Mouse (Mus musculus) gastrocnemius, postnatal 36 days (tissue): ENCODE measurements around the gene Hmgb1. TPM values are rescaled to one million over a fixed set of nuclear protein-coding genes. Genes with fewer than 3 reads are reported as not detected.
A peak's percentile ranks its signal among the peaks of the same experiment; 100 is the strongest.

Experiments used
- DNase-seq, 2 experiments: peaks; one replicate each; pipeline ENCODE4 v3.0.0; 2022
- intact Hi-C: fragments of 180-260 bp; cut with DNase I; formaldehyde crosslinking; loops from one replicate; pipeline ENCODE4 v1.15.1; 2025
- total RNA-seq, 2 experiments: library from RNA; stranded (reverse); gene quantifications; 2 replicates each; pipeline ENCODE4 v1.2.3; 2021

Gene Hmgb1
- total RNA-seq, 2 experiments from 2014 or later, result 86.3 to 104 TPM

GRCm38 (mm10) chr5:149037729-149038128, 146.6 kb downstream of the Hmgb1 start:
- intact Hi-C loops, result loop anchor here (5.0 kb wide), 1 partner anchor 110 kb away; the partner anchor contains the start of gene Katnal1

GRCm38 (mm10) chr5:149036920-149037319, 147.4 kb downstream of the Hmgb1 start:
- DNase-seq, result no peak
- intact Hi-C loops, result loop anchor here (5.0 kb wide), 1 partner anchor 110 kb away; the partner anchor contains the start of gene Katnal1

More at GRCm38 (mm10) chr5:149037729-149038128, 146.6 kb downstream of the Hmgb1 start:
- peak; percentile 62 to 69 for DNase-seq

GRCm38 (mm10) chr5:149032438-149032837, 151.9 kb downstream of the Hmgb1 start:
- no peak for DNase-seq
- intact Hi-C loops, result no loop called here

- intact Hi-C loops, result no loop called here
- DNase-seq, result peak; percentile 62 to 68
Measured at GRCm38 (mm10) chr5:149031199-149031750, 153.0 kb downstream of the Hmgb1 start.

GRCm38 (mm10) chr5:149030103-149030502, 154.2 kb downstream of the Hmgb1 start:
- DNase-seq, result peak in 1 of 2 experiments; percentile 8
- intact Hi-C loops, result no loop called here

GRCm38 (mm10) chr5:149028394-149028793, 155.9 kb downstream of the Hmgb1 start:
- no peak for DNase-seq
- intact Hi-C loops, result no loop called here

- intact Hi-C loops, result no loop called here
- no peak for DNase-seq
Measured at GRCm38 (mm10) chr5:149027389-149027788, 156.9 kb downstream of the Hmgb1 start.

- intact Hi-C loops, result no loop called here
Measured at GRCm38 (mm10) chr5:149021120-149021519, 163.2 kb downstream of the Hmgb1 start.

GRCm38 (mm10) chr5:149020681-149021062, 163.6 kb downstream of the Hmgb1 start:
- intact Hi-C loops, result no loop called here
- DNase-seq, result no peak

More at GRCm38 (mm10) chr5:149021120-149021519, 163.2 kb downstream of the Hmgb1 start:
- no peak for DNase-seq

GRCm38 (mm10) chr5:149020059-149020680, 164.1 kb downstream of the Hmgb1 start:
- intact Hi-C loops, result no loop called here

GRCm38 (mm10) chr5:149017666-149018415, 166.4 kb downstream of the Hmgb1 start:
- intact Hi-C loops, result no loop called here

More at GRCm38 (mm10) chr5:149020059-149020680, 164.1 kb downstream of the Hmgb1 start:
- DNase-seq, result no peak

GRCm38 (mm10) chr5:149017181-149017580, 167.1 kb downstream of the Hmgb1 start:
- intact Hi-C loops, result no loop called here
- no peak for DNase-seq

More at GRCm38 (mm10) chr5:149017666-149018415, 166.4 kb downstream of the Hmgb1 start:
- DNase-seq, result no peak

- intact Hi-C loops, result no loop called here
- no peak for DNase-seq
Measured at GRCm38 (mm10) chr5:149016261-149016660, 168.0 kb downstream of the Hmgb1 start.

- intact Hi-C loops, result no loop called here
Measured at GRCm38 (mm10) chr5:149015335-149016201, 168.7 kb downstream of the Hmgb1 start.

GRCm38 (mm10) chr5:149014600-149015268, 169.6 kb downstream of the Hmgb1 start:
- DNase-seq, result no peak
- intact Hi-C loops, result no loop called here

More at GRCm38 (mm10) chr5:149015335-149016201, 168.7 kb downstream of the Hmgb1 start:
- no peak for DNase-seq

GRCm38 (mm10) chr5:149013817-149014508, 170.3 kb downstream of the Hmgb1 start:
- intact Hi-C loops, result no loop called here

GRCm38 (mm10) chr5:149009111-149009510, 175.2 kb downstream of the Hmgb1 start:
- DNase-seq, result no peak
- intact Hi-C loops, result no loop called here

More at GRCm38 (mm10) chr5:149013817-149014508, 170.3 kb downstream of the Hmgb1 start:
- no peak for DNase-seq

GRCm38 (mm10) chr5:149007295-149007646, 177.0 kb downstream of the Hmgb1 start:
- intact Hi-C loops, result loop anchor here (2.0 kb wide), 1 partner anchor 46 kb away; no protein-coding TSS in a partner anchor
- no peak for DNase-seq
